Mouse (Mus musculus) embryonic stem cell, embryonic (primary cell): ENCODE results near the gene Polr2c.

Experiments
- CTCF ChIA-PET, 4 experiments: fragments of 300-600 bp in 2 of 4; fragments of 350-600 bp in 2 of 4; sonication (Branson Sonifier 250); formaldehyde crosslinking; loops; one replicate each; lab custom pipeline; 2022; ENCODE audit warnings: inconsistent platforms in 2 of 4; lab: Charles Lee
- POLR2A ChIA-PET, 4 experiments: fragments of 300-600 bp in 2 of 4; fragments of 350-600 bp in 2 of 4; sonication (Branson Sonifier 250); formaldehyde crosslinking; loops; one replicate each; lab custom pipeline; 2022; ENCODE audit warnings: antibody characterized with exemption in 4 of 4, inconsistent platforms in 1 of 4; lab: Charles Lee

Polr2c gene

GRCm38 (mm10) chr8:94857346-94858173 is at the start of gene Polr2c:
TSS of gene Polr2c (plus strand) at chr8:94857450.
- CTCF ChIA-PET: interaction anchor here in 2 of 4 experiments (0.5 to 1.2 kb wide), 5 partner anchors 11 to 173 kb away, joined by 3 to 4 read pairs (median 3); no protein-coding TSS in a partner anchor
- POLR2A ChIA-PET: interaction anchor here in 1 of 4 experiments (1.0 to 1.9 kb wide), 5 partner anchors 9 to 63 kb away, joined by 3 to 6 read pairs (median 4); partner anchors contain the start of genes Ciapin1, Coq9 and Dok4

- POLR2A ChIA-PET: interaction anchor here in 1 of 4 experiments (0.6 kb wide), 1 partner anchor 122 kb away, joined by 6 read pairs; no protein-coding TSS in a partner anchor
- CTCF ChIA-PET: no interaction called here
Measured at GRCm38 (mm10) chr8:94807506-94807905, 49.7 kb upstream of the Polr2c start.

GRCm38 (mm10) chr8:94808372-94808771 is 48.9 kb upstream of the Polr2c start:
- POLR2A ChIA-PET: no interaction called here
- CTCF ChIA-PET: no interaction called here

- CTCF ChIA-PET: interaction anchor here in 2 of 4 experiments (1.3 to 2.4 kb wide), 2 partner anchors 106 kb away, joined by 6 to 7 read pairs; no protein-coding TSS in a partner anchor
- POLR2A ChIA-PET: interaction anchor here in 1 of 4 experiments (1.0 to 1.5 kb wide), 2 partner anchors 10 to 39 kb away, joined by 3 read pairs; partner anchors contain the start of gene Cx3cl1
Measured at GRCm38 (mm10) chr8:94810153-94810552, 47.1 kb upstream of the Polr2c start, which contains the start of gene Ccl17. TSS of gene Ccl17 (plus strand) at chr8:94810453.

- ChIA-PET POLR2A (interaction anchor here in 1 of 4 experiments (1.5 kb wide), 1 partner anchor 39 kb away, joined by 3 read pairs; the partner anchor contains the start of gene Cx3cl1), CTCF (interaction anchor here in 2 of 4 experiments (1.0 to 2.4 kb wide), 3 partner anchors 12 to 107 kb away, joined by 4 to 7 read pairs (median 6); no protein-coding TSS in a partner anchor)
Measured at GRCm38 (mm10) chr8:94810855-94811254, 46.4 kb upstream of the Polr2c start.

- ChIA-PET CTCF (interaction anchor here in 2 of 4 experiments (1.0 to 2.4 kb wide), 3 partner anchors 11 to 108 kb away, joined by 4 to 7 read pairs (median 6); no protein-coding TSS in a partner anchor), POLR2A (interaction anchor here in 2 of 4 experiments (0.7 to 1.5 kb wide), 3 partner anchors 40 to 210 kb away, joined by 3 to 5 read pairs (median 3); partner anchors contain the start of gene Cx3cl1 (in 1 of the 2))
Measured at GRCm38 (mm10) chr8:94811654-94812053, 45.6 kb upstream of the Polr2c start.

GRCm38 (mm10) chr8:94812645-94813098 is 44.6 kb upstream of the Polr2c start:
- ChIA-PET CTCF (interaction anchor here in 1 of 4 experiments (0.8 to 2.4 kb wide), 2 partner anchors 109 to 110 kb away, joined by 3 to 7 read pairs; no protein-coding TSS in a partner anchor), POLR2A (interaction anchor here in 1 of 4 experiments (0.6 to 1.2 kb wide), 2 partner anchors 107 to 110 kb away, joined by 3 read pairs; no protein-coding TSS in a partner anchor)

- ChIA-PET CTCF (interaction anchor here (0.5 to 1.9 kb wide), 75 partner anchors 8 to 1617 kb away, joined by 3 to 18 read pairs (median 4); partner anchors contain the start of genes Ciapin1 (in 2 of the 4), Coq9 (in 2 of the 4), Dok4 (in 2 of the 4) and Ces1d (in 1 of the 4)), POLR2A (interaction anchor here in 3 of 4 experiments (0.5 to 1.4 kb wide), 12 partner anchors 9 to 149 kb away, joined by 3 to 10 read pairs (median 4); partner anchors contain the start of genes Ciapin1 (in 1 of the 3), Coq9 (in 1 of the 3) and Cx3cl1 (in 1 of the 3))
Measured at GRCm38 (mm10) chr8:94814556-94814955, 42.7 kb upstream of the Polr2c start.

GRCm38 (mm10) chr8:94817933-94818332 is 39.3 kb upstream of the Polr2c start:
- POLR2A ChIA-PET: no interaction called here
- CTCF ChIA-PET: no interaction called here

- ChIA-PET CTCF (interaction anchor here in 3 of 4 experiments (0.7 to 2.2 kb wide), 3 partner anchors 41 to 435 kb away, joined by 3 to 7 read pairs (median 4); no protein-coding TSS in a partner anchor), POLR2A (interaction anchor here (0.6 to 11.8 kb wide), 10 partner anchors 10 to 114 kb away, joined by 3 to 84 read pairs (median 4); partner anchors contain the start of genes Ccl17 (in 1 of the 4), Ciapin1 (in 1 of the 4), Coq9 (in 1 of the 4) and Cx3cl1 (in 1 of the 4))
Measured at GRCm38 (mm10) chr8:94819671-94820179, 37.5 kb upstream of the Polr2c start.

GRCm38 (mm10) chr8:94820553-94820952 is 36.7 kb upstream of the Polr2c start:
- POLR2A ChIA-PET: interaction anchor here (0.7 to 11.8 kb wide), 11 partner anchors 10 to 123 kb away, joined by 3 to 84 read pairs (median 3); partner anchors contain the start of genes Ccl17 (in 1 of the 4), Ciapin1 (in 1 of the 4), Coq9 (in 1 of the 4) and Cx3cl1 (in 1 of the 4)
- CTCF ChIA-PET: interaction anchor here in 3 of 4 experiments (0.6 to 2.2 kb wide), 7 partner anchors 12 to 434 kb away, joined by 3 to 7 read pairs (median 4); no protein-coding TSS in a partner anchor

- CTCF ChIA-PET: interaction anchor here in 2 of 4 experiments (0.9 to 2.8 kb wide), 6 partner anchors 11 to 128 kb away, joined by 3 to 12 read pairs (median 4); no protein-coding TSS in a partner anchor
- POLR2A ChIA-PET: interaction anchor here in 3 of 4 experiments (0.6 to 11.8 kb wide), 14 partner anchors 9 to 452 kb away, joined by 3 to 84 read pairs (median 3); partner anchors contain the start of genes Ciapin1 (in 2 of the 3), Coq9 (in 2 of the 3) and Cx3cl1 (in 1 of the 3)
Measured at GRCm38 (mm10) chr8:94821381-94821780, 35.9 kb upstream of the Polr2c start.

GRCm38 (mm10) chr8:94822637-94823560 is 34.4 kb upstream of the Polr2c start:
- ChIA-PET CTCF (interaction anchor here (0.5 to 2.8 kb wide), 47 partner anchors 8 to 1063 kb away, joined by 3 to 18 read pairs (median 4); partner anchors contain the start of genes Ciapin1 (in 2 of the 4), Coq9 (in 2 of the 4), Dok4 (in 2 of the 4) and Ccdc102a (in 1 of the 4)), POLR2A (interaction anchor here in 3 of 4 experiments (0.6 to 11.8 kb wide), 22 partner anchors 8 to 378 kb away, joined by 3 to 84 read pairs (median 4); partner anchors contain the start of genes Ciapin1 (in 2 of the 3), Coq9 (in 2 of the 3) and Cx3cl1 (in 1 of the 3))

- ChIA-PET POLR2A (interaction anchor here in 2 of 4 experiments (0.6 to 11.8 kb wide), 10 partner anchors 7 to 969 kb away, joined by 3 to 84 read pairs (median 4); partner anchors contain the start of genes Ciapin1 (in 2 of the 2) and Coq9 (in 2 of the 2)), CTCF (interaction anchor here in 2 of 4 experiments (1.1 to 2.1 kb wide), 4 partner anchors 10 to 87 kb away, joined by 4 to 6 read pairs (median 4); no protein-coding TSS in a partner anchor)
Measured at GRCm38 (mm10) chr8:94825170-94825569, 32.1 kb upstream of the Polr2c start.

- CTCF ChIA-PET: interaction anchor here in 3 of 4 experiments (0.6 to 2.1 kb wide), 4 partner anchors 11 to 340 kb away, joined by 3 to 6 read pairs (median 4); no protein-coding TSS in a partner anchor
- POLR2A ChIA-PET: interaction anchor here in 2 of 4 experiments (0.6 to 11.8 kb wide), 5 partner anchors 10 to 159 kb away, joined by 3 to 84 read pairs (median 4); partner anchors contain the start of genes Ciapin1 (in 1 of the 2) and Coq9 (in 1 of the 2)
Measured at GRCm38 (mm10) chr8:94826210-94826609, 31.0 kb upstream of the Polr2c start.
